Mouse (Mus musculus) MEL (cell line): Measurements from ENCODE around the gene Chil1.

Experiments
- CTCF ChIP-seq, 3 experiments: IDR thresholded peaks in 2 of 3; conservative IDR thresholded peaks in 1 of 3; 2 replicates each; pipeline ENCODE4 v1.5.1; 2011 to 2012; ENCODE audit warnings: low read length in 3 of 3, low read depth in 2 of 3, mild to moderate bottlenecking in 2 of 3, improper control_type of control experiment in 1 of 3, inconsistent platforms in 1 of 3, mixed read lengths in 1 of 3, moderate library complexity in 1 of 3; ENCODE audit not compliant: control insufficient read depth in 1 of 3, insufficient read depth in 1 of 3, poor library complexity in 1 of 3, severe bottlenecking in 1 of 3
- MEF2A ChIP-seq: IDR thresholded peaks from 2 replicates; pipeline ENCODE4 v1.6.1; 2014; ENCODE audit warnings: low read depth, mild to moderate bottlenecking, inconsistent platforms, low read length, improper control_type of control experiment; ENCODE audit not compliant: poor library complexity, insufficient replicate concordance, severe bottlenecking; ENCODE audit errors: extremely low read depth
- RCOR1 ChIP-seq: IDR thresholded peaks from 2 replicates; pipeline ENCODE4 v1.6.1; 2012; ENCODE audit warnings: low read depth, mild to moderate bottlenecking, inconsistent platforms, low read length, improper control_type of control experiment
- SMC3 ChIP-seq: IDR thresholded peaks from 2 replicates; pipeline ENCODE4 v1.6.1; 2011; ENCODE audit warnings: low read depth, low read length, improper control_type of control experiment

DNA sequence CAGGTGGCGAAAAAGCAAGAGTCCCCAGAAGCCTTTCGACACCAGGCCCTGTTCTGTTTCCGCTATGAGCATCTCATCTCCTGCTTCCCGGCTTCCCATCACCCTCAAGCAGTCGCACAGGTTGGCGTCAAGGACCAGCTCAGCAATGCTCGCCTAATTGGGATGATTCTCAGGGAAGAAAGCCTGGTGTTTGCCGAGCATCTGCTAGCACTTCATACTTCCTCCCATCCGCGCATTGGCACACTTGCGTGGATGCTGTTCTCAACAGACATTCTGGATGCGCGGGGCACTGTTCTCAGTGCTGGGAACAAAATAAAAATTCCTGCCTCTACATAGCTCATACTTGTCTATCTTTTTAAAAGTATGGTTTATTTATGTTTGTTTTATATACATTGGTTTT is 22.3 kb downstream of the Chil1 start:
- no peak for TF ChIP-seq CTCF (IDR thresholded peaks at IDR 0.05 in 2 of 3, conservative IDR thresholded peaks at IDR 0.05 in 1 of 3; ENCODE audit: control insufficient read depth in 1 of 3, insufficient read depth in 1 of 3, low read depth in 2 of 3, low read length in 3 of 3, poor library complexity in 1 of 3, severe bottlenecking in 1 of 3)
- no peak for TF ChIP-seq SMC3
- TF ChIP-seq MEF2A, result no peak
- TF ChIP-seq RCOR1, result no peak
